Comparison of ENCODE assay signal across 16 mouse cellular contexts in the genomic region with DNA sequence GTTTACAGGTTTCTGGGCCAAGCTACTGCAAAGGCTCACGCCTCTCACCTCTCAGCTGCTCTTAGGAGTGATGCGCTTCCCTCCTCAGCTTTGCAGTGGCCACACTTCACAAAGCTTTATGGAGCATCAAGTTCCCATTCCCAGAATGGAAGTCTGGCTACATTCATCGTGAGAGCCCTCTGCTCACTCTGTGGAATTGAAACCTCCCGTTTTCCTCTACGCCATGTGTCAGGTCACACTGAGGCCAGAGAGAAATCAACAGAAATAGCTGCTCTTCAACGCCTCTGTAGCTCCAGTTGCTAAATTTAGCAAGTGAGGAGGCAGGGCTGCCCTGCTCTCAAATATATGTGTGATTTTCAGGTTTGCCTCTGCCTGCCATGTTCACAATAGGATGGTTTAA.
DNase-seq lines count a peak whose midpoint lies in the region; ATAC-seq lines count a peak whose summit lies in the region.
"Had no signal": no experiment of that assay in that cellular context is flagged by ENCODE, and none has a peak within 500 bp of the region (broad histone marks: within the 10 kb centered on the region; RNA-seq: fewer than 3 reads in every experiment).

No protein-coding gene starts in this region.

- H3K9ac ChIP-seq in embryonic facial prominence, embryonic 14.5 days (ENCODE audit: low read depth, low read length), result no peak overlapping the region
- H3K9ac ChIP-seq in limb, embryonic 13.5 days, result no peak overlapping the region
- H3K9ac ChIP-seq in heart, embryonic 16.5 days (ENCODE audit: low read length), result no peak overlapping the region
- no peak overlapping the region for H3K9ac ChIP-seq in neural tube, embryonic 15.5 days (replicated peaks)
- H3K9ac ChIP-seq: embryonic facial prominence, embryonic 15.5 days; liver, embryonic 13.5 days had no signal

- no peak overlapping the region for H3K4me3 ChIP-seq in embryonic facial prominence, embryonic 14.5 days (ENCODE audit: low read depth, low read length)
- no peak overlapping the region for H3K4me3 ChIP-seq in embryonic facial prominence, embryonic 10.5 days
- H3K4me3 ChIP-seq in limb, embryonic 13.5 days, result no peak overlapping the region
- H3K4me3 ChIP-seq in limb, embryonic 10.5 days, result no peak overlapping the region
- H3K4me3 ChIP-seq in heart, embryonic 16.5 days (ENCODE audit: low read length), result peak overlapping the region; percentile 29
- no peak overlapping the region for H3K4me3 ChIP-seq in neural tube, embryonic 15.5 days (replicated peaks)
- H3K4me3 ChIP-seq: embryonic facial prominence, embryonic 15.5 days; liver, embryonic 13.5 days had no signal

- WGBS in embryonic facial prominence, embryonic 14.5 days, result 59% methylated on average over 6 of the region's 6 CpGs
- 67% methylated on average over 6 of the region's 6 CpGs for WGBS in embryonic facial prominence, embryonic 10.5 days
- 62% methylated on average over 6 of the region's 6 CpGs for WGBS in limb, embryonic 13.5 days
- WGBS in limb, embryonic 10.5 days, result 78% methylated on average over 6 of the region's 6 CpGs
- WGBS in heart, embryonic 16.5 days, result 29% methylated on average over 6 of the region's 6 CpGs
- WGBS in neural tube, embryonic 15.5 days, result 71% methylated on average over 6 of the region's 6 CpGs

- H3K36me3 ChIP-seq in embryonic facial prominence, embryonic 14.5 days (ENCODE audit: control insufficient read depth, insufficient read depth, low read length), result no peaks in the 10 kb centered on the region
- H3K36me3 ChIP-seq in embryonic facial prominence, embryonic 10.5 days (replicated peaks), result no peaks in the 10 kb centered on the region
- no peaks in the 10 kb centered on the region for H3K36me3 ChIP-seq in limb, embryonic 13.5 days
- H3K36me3 ChIP-seq in limb, embryonic 10.5 days, result no peaks in the 10 kb centered on the region
- H3K36me3 ChIP-seq in heart, embryonic 16.5 days (ENCODE audit: control insufficient read depth, insufficient read depth), result no peaks in the 10 kb centered on the region
- H3K36me3 ChIP-seq in neural tube, embryonic 15.5 days, result no peaks in the 10 kb centered on the region
- H3K36me3 ChIP-seq: embryonic facial prominence, embryonic 15.5 days; liver, embryonic 13.5 days had no signal

- no peak overlapping the region for H3K4me2 ChIP-seq in embryonic facial prominence, embryonic 14.5 days (ENCODE audit: low read depth, low read length)
- H3K4me2 ChIP-seq in limb, embryonic 13.5 days (replicated peaks), result no peak overlapping the region
- H3K4me2 ChIP-seq in heart, embryonic 16.5 days (ENCODE audit: low read depth, low read length), result peak overlapping the region; percentile 29
- H3K4me2 ChIP-seq in neural tube, embryonic 15.5 days, result no peak overlapping the region
- H3K4me2 ChIP-seq: embryonic facial prominence, embryonic 15.5 days; liver, embryonic 13.5 days had no signal

- H3K4me1 ChIP-seq in embryonic facial prominence, embryonic 14.5 days (ENCODE audit: control insufficient read depth, insufficient read depth, low read length), result no peaks in the 10 kb centered on the region
- H3K4me1 ChIP-seq in embryonic facial prominence, embryonic 10.5 days, result no peaks in the 10 kb centered on the region
- H3K4me1 ChIP-seq in limb, embryonic 13.5 days, result no peaks in the 10 kb centered on the region
- no peaks in the 10 kb centered on the region for H3K4me1 ChIP-seq in limb, embryonic 10.5 days
- H3K4me1 ChIP-seq in heart, embryonic 16.5 days (ENCODE audit: control insufficient read depth, insufficient read depth, low read length), result peaks cover 5% of the 10 kb centered on the region
- H3K4me1 ChIP-seq in neural tube, embryonic 15.5 days, result peaks cover 4% of the 10 kb centered on the region; the same call in 1 of the 2 replicates
- H3K4me1 ChIP-seq: embryonic facial prominence, embryonic 15.5 days; liver, embryonic 13.5 days had no signal

- peak; percentile 52 for DNase-seq in embryonic facial prominence, embryonic 14.5 days (ENCODE audit: low spot score)
- no peak for DNase-seq in embryonic facial prominence, embryonic 10.5 days (ENCODE audit: low spot score)
- no peak for DNase-seq in limb, embryonic 10.5 days (ENCODE audit: low spot score)
- DNase-seq in right cerebral cortex, postnatal 14 days, result no peak
- DNase-seq in frontal cortex, postnatal 36 days (ENCODE audit: low spot score in 2 of 2), result no peak
- DNase-seq: adrenal gland, postnatal 36 days; cerebellum, postnatal 25 days; kidney, postnatal 36 days; liver, embryonic 13.5 days; retina, postnatal 1 day; thymus, postnatal 36 days had no signal

- peak; percentile 18; the same call in 1 of the 2 replicates for ATAC-seq in embryonic facial prominence, embryonic 14.5 days (ENCODE audit: low read depth)
- ATAC-seq in limb, embryonic 13.5 days (ENCODE audit: low FRiP score, low read depth), result peak; percentile 54
- peak; percentile 96 for ATAC-seq in heart, embryonic 16.5 days (replicated peaks; ENCODE audit: extremely low read depth, insufficient read depth, low FRiP score)
- no peak for ATAC-seq in neural tube, embryonic 15.5 days (ENCODE audit: low FRiP score)
- ATAC-seq: inflammation-experienced regulatory T-cells, adult 6 months had no signal

- no peaks in the 10 kb centered on the region for H3K27me3 ChIP-seq in embryonic facial prominence, embryonic 14.5 days (replicated peaks; ENCODE audit: control insufficient read depth, insufficient read depth, low read length)
- no peaks in the 10 kb centered on the region for H3K27me3 ChIP-seq in embryonic facial prominence, embryonic 10.5 days (replicated peaks; ENCODE audit: low read depth, poor library complexity, severe bottlenecking)
- H3K27me3 ChIP-seq in limb, embryonic 13.5 days, result no peaks in the 10 kb centered on the region
- no peaks in the 10 kb centered on the region for H3K27me3 ChIP-seq in limb, embryonic 10.5 days (ENCODE audit: low read depth, poor library complexity, severe bottlenecking)
- H3K27me3 ChIP-seq in heart, embryonic 16.5 days (ENCODE audit: control insufficient read depth, insufficient read depth, low read length), result no peaks in the 10 kb centered on the region
- no peaks in the 10 kb centered on the region for H3K27me3 ChIP-seq in neural tube, embryonic 15.5 days (replicated peaks)
- H3K27me3 ChIP-seq: embryonic facial prominence, embryonic 15.5 days; liver, embryonic 13.5 days had no signal

- no peak overlapping the region for H3K27ac ChIP-seq in embryonic facial prominence, embryonic 14.5 days (replicated peaks; ENCODE audit: low read depth, low read length)
- H3K27ac ChIP-seq in embryonic facial prominence, embryonic 10.5 days (replicated peaks), result no peak overlapping the region
- H3K27ac ChIP-seq in limb, embryonic 13.5 days, result no peak overlapping the region
- no peak overlapping the region for H3K27ac ChIP-seq in limb, embryonic 10.5 days
- H3K27ac ChIP-seq in heart, embryonic 16.5 days (ENCODE audit: low read length), result peak overlapping the region; percentile 91
- H3K27ac ChIP-seq in neural tube, embryonic 15.5 days (replicated peaks), result no peak overlapping the region
- H3K27ac ChIP-seq: embryonic facial prominence, embryonic 15.5 days; liver, embryonic 13.5 days had no signal

- H3K9me3 ChIP-seq in embryonic facial prominence, embryonic 14.5 days (ENCODE audit: control insufficient read depth, low read length), result no peaks in the 10 kb centered on the region
- H3K9me3 ChIP-seq in embryonic facial prominence, embryonic 10.5 days, result no peaks in the 10 kb centered on the region
- H3K9me3 ChIP-seq in limb, embryonic 13.5 days, result 0 out of 2 replicates have a peak, but pooled peaks cover 3% of the 10 kb centered on the region
- no peaks in the 10 kb centered on the region for H3K9me3 ChIP-seq in limb, embryonic 10.5 days (replicated peaks)
- H3K9me3 ChIP-seq in heart, embryonic 16.5 days (replicated peaks; ENCODE audit: control insufficient read depth, low read length), result no peaks in the 10 kb centered on the region; the same call in 1 of the 2 replicates
- H3K9me3 ChIP-seq in neural tube, embryonic 15.5 days (replicated peaks), result no peaks in the 10 kb centered on the region
- H3K9me3 ChIP-seq: embryonic facial prominence, embryonic 15.5 days; liver, embryonic 13.5 days had no signal
